Mouse (Mus musculus) lung, postnatal 0 days (tissue): Measurements from ENCODE around the gene Pcdh9. TPM values are rescaled to one million over a fixed set of nuclear protein-coding genes. Genes with fewer than 3 reads are reported as not detected.

Source experiments
- ATAC-seq: fragments of 200-750 bp; cut with Nextera tagmentation; 2 replicates; pipeline ENCODE4 v1.8.0; 2017; ENCODE audit warnings: moderate library complexity
- DNase-seq: peaks from one replicate; pipeline ENCODE4 v3.0.0-alpha.2; 2016; ENCODE audit warnings: low spot score
- H3K27ac ChIP-seq: fragments of 300-500 bp; sonication (generic); 2 replicates; pipeline ENCODE4 v1.5.1; 2014; ENCODE audit warnings: antibody characterized with exemption, mild to moderate bottlenecking, low read length, mixed read lengths
- H3K27me3 ChIP-seq: fragments of 300-500 bp; sonication (generic); replicated peaks from 2 replicates; pipeline ENCODE4 v1.6.1; 2014; ENCODE audit warnings: low read length, mixed read lengths; ENCODE audit not compliant: insufficient read depth
- H3K36me3 ChIP-seq: fragments of 300-500 bp; sonication (generic); 2 replicates; pipeline ENCODE4 v1.6.1; 2014; ENCODE audit warnings: low read length, mixed read lengths; ENCODE audit not compliant: insufficient read depth
- H3K4me1 ChIP-seq: fragments of 300-500 bp; sonication (generic); 2 replicates; pipeline ENCODE4 v1.6.1; 2014; ENCODE audit warnings: antibody characterized with exemption, low read depth, low read length, mixed read lengths; ENCODE audit not compliant: insufficient read depth
- H3K4me2 ChIP-seq: fragments of 300-500 bp; sonication (generic); replicated peaks from 2 replicates; pipeline ENCODE4 v1.6.1; 2014; ENCODE audit warnings: low read depth, mild to moderate bottlenecking, low read length, moderate library complexity, mixed read lengths
- H3K4me3 ChIP-seq: fragments of 300-500 bp; sonication (generic); 2 replicates; pipeline ENCODE4 v1.5.1; 2014; ENCODE audit warnings: low read depth, low read length
- H3K9ac ChIP-seq: fragments of 300-500 bp; sonication (generic); replicated peaks from 2 replicates; pipeline ENCODE4 v1.6.1; 2014; ENCODE audit warnings: low read depth, mild to moderate bottlenecking
- H3K9me3 ChIP-seq: fragments of 300-500 bp; sonication (generic); 2 replicates; pipeline ENCODE4 v1.6.1; 2016; ENCODE audit warnings: low read length, mixed read lengths
- CTCF ChIP-seq: IDR thresholded peaks from 2 replicates; pipeline ENCODE4 v1.5.1; 2016; ENCODE audit warnings: antibody characterized with exemption, mild to moderate bottlenecking
- EP300 ChIP-seq: IDR thresholded peaks from 2 replicates; pipeline ENCODE4 v1.6.1; 2016; ENCODE audit warnings: antibody characterized with exemption, mild to moderate bottlenecking, control low read depth
- WGBS: fragments of 180-500 bp; shearing (Covaris S2); extraction: QIAGEN DNeasy Blood & Tissue Kit; methylation state at CpG from one replicate; pipeline ENCODE4 v1.1.7; 2014; 5-methylcytosine and 5-hydroxymethylcytosine counted together
- polyA plus RNA-seq: library from polyadenylated mRNA; unstranded; fragments of >200 nt; fragmentation: Nextera tagmentation; extraction: Ambion mirVana; gene quantifications from 2 replicates; pipeline ENCODE4 v1.2.1, GENCODE M21; 2015

Gene Pcdh9
- polyA plus RNA-seq, 1 experiment from 2014 or later: 1.4 TPM

DNA sequence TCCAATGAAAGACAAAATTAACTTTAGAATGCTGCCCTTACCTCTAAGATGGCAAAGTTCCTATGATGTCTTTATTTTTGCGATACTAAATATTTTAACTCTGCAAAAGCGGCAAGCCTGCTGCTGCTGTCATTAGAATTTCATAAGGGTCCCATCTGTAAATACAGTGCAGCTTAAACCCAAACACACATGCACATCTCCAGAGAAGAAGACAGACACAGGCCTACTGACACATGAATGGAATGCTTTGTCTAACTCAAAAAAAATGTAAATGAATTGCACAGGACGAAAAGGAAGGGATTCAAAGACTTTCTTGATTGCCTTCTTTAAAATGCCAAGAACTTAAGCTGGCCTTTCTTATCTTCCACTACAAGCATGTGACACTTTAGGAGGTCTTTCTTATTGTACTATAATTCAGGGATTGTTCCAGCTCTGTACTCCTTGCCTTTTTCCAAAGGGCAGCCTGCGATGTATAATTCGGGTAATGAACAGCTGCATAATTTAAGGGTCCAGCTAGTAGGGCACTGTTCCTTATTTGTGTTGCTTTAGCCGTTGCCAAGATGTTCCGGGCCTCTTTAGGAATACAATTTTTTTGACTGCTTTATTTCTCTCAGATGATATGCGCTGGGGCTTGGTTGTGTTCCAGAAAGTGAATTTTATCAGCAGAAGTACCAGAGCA, 823.6 kb downstream of the Pcdh9 start:
- Histone ChIP-seq H3K9me3 (no peaks in the 10 kb centered on the region), H3K9ac (no peak overlapping the region), H3K4me1 (no peaks in the 10 kb centered on the region), H3K27me3 (no peaks in the 10 kb centered on the region), H3K4me3 (no peak overlapping the region), H3K36me3 (no peaks in the 10 kb centered on the region), H3K27ac (no peak overlapping the region), H3K4me2 (no peak overlapping the region)
- ATAC-seq (peak; percentile 21), DNase-seq (peak; percentile 31)
- TF ChIP-seq CTCF (no peak), EP300 (no peak)
- 38% methylated on average over 8 of the region's 8 CpGs for WGBS

DNA sequence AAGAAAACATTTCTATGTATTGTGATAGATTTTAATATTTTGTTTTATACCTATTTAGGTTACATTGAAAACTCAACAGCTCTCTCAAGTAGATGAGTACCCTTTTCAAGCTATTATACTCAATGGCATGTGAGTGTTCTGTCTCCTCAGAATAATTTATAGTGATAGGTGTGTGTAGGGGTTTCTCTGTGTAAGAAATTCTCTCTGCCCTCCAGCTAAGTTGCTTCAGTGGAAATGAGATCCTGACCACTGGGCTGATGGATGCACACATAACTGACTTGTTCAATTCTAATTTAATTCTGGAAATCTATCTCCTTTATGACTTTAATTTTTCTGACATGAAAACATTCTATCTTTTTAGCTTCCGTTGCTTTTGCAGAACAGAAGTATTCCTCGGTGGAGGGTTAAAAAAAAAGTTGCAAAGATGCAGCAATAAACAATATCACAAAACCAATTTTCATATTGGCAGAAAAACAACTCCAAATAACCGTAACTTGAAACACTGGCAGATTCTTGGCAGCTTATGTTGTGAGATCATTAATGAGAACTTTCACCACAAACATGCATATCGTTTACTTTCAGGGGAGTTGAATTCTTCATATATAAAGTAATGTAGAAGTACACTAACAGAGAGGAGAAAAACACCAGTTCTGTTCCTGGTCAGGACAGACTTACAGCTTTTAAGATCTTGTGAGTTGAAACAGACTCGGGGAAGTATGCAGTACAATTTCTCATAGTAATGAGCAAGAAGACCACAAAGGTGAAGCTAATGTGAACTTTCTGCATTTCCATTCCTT, 828.5 kb downstream of the Pcdh9 start:
- Histone ChIP-seq H3K9ac (no peak overlapping the region), H3K9me3 (no peaks in the 10 kb centered on the region), H3K27ac (no peak overlapping the region), H3K27me3 (no peaks in the 10 kb centered on the region), H3K36me3 (no peaks in the 10 kb centered on the region), H3K4me1 (no peaks in the 10 kb centered on the region), H3K4me2 (no peak overlapping the region), H3K4me3 (no peak overlapping the region)
- ATAC-seq (no peak), DNase-seq (no peak)
- 53% methylated on average over 5 of the region's 5 CpGs for WGBS
- no peak for TF ChIP-seq CTCF
- no peak for TF ChIP-seq EP300

DNA sequence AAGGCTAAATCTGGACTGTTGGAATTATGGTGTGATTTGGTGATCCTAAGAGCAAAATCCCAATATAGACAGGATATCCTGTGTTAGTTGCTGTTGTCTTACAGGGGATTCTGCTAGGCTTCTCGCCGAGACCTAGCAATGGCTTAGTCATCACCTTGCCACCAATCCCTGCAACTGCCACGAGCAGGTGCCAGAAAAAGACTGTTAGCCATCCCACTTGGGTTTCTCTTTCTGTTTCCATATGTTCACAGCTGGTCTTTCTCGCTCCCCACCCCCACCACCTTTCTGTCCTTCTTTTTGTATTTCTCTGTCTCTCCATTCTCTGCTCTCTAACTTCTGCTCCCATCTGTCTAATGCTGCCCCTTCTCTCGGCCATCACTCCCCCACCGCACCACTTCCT, 831.7 kb downstream of the Pcdh9 start:
- Histone ChIP-seq H3K36me3 (no peaks in the 10 kb centered on the region), H3K9me3 (no peaks in the 10 kb centered on the region), H3K4me2 (no peak overlapping the region), H3K4me3 (no peak overlapping the region), H3K27ac (no peak overlapping the region), H3K27me3 (no peaks in the 10 kb centered on the region), H3K9ac (no peak overlapping the region), H3K4me1 (no peaks in the 10 kb centered on the region)
- TF ChIP-seq CTCF (no peak), EP300 (no peak)
- no peak for ATAC-seq
- DNase-seq: no peak
- 83% methylated on average over 6 of the region's 6 CpGs for WGBS

DNA sequence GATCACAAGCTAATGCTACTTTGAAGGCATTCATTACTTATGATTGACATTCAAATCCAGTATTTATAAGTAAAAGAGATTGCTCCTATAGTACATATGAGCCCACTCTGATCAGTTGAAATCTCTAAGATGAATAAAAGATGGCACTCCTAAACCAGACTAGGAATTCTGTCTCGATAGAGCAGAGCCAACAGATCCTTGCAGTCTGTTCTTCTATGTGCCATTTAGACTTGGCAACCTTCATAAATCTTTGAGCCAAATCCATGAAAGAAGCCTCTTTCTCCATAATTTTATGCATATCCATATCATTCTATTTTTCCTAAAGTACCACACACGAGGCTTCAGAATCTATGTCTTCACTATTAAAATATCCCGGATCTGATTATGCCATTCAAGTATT, 834.5 kb downstream of the Pcdh9 start:
- no peak for TF ChIP-seq EP300
- TF ChIP-seq CTCF: no peak
- H3K9ac ChIP-seq: no peak overlapping the region
- WGBS: 77% methylated on average over 3 of the region's 3 CpGs

DNA sequence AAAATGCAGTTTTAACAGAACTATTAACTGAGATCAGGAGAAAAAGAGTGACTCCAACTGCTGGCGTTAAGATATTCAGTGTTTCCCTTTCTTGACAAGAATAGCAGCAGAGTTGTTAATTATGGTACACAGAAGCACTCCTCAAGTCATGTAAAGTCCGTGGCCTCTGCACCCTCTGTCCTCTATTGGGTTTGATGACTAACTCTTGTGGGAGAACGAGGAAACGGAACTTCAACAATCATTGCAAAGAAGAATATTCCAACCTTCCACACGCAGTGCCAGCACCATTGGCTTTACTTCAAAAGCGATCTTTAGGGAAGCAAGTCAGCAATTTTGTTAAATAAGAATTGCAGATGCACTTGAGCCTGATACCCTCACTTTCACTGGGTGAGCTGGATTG, 849.9 kb downstream of the Pcdh9 start:
- ATAC-seq (no peak), DNase-seq (no peak)
- no peak overlapping the region for H3K9ac ChIP-seq
- no peak overlapping the region for H3K27ac ChIP-seq
- TF ChIP-seq CTCF (no peak), EP300 (no peak)
- H3K4me2 ChIP-seq: no peak overlapping the region
- H3K27me3 ChIP-seq: no peaks in the 10 kb centered on the region
- H3K4me1 ChIP-seq: no peaks in the 10 kb centered on the region
- 65% methylated on average over 6 of the region's 6 CpGs for WGBS
- no peaks in the 10 kb centered on the region for H3K36me3 ChIP-seq
- H3K4me3 ChIP-seq: no peak overlapping the region
- H3K9me3 ChIP-seq: no peaks in the 10 kb centered on the region

More for the DNA sequence above, 834.5 kb downstream of the Pcdh9 start:
- DNase-seq (no peak), ATAC-seq (no peak)
- Histone ChIP-seq H3K36me3 (no peaks in the 10 kb centered on the region), H3K4me1 (no peaks in the 10 kb centered on the region), H3K4me2 (no peak overlapping the region), H3K9me3 (no peaks in the 10 kb centered on the region), H3K27ac (no peak overlapping the region), H3K4me3 (no peak overlapping the region), H3K27me3 (no peaks in the 10 kb centered on the region)

DNA sequence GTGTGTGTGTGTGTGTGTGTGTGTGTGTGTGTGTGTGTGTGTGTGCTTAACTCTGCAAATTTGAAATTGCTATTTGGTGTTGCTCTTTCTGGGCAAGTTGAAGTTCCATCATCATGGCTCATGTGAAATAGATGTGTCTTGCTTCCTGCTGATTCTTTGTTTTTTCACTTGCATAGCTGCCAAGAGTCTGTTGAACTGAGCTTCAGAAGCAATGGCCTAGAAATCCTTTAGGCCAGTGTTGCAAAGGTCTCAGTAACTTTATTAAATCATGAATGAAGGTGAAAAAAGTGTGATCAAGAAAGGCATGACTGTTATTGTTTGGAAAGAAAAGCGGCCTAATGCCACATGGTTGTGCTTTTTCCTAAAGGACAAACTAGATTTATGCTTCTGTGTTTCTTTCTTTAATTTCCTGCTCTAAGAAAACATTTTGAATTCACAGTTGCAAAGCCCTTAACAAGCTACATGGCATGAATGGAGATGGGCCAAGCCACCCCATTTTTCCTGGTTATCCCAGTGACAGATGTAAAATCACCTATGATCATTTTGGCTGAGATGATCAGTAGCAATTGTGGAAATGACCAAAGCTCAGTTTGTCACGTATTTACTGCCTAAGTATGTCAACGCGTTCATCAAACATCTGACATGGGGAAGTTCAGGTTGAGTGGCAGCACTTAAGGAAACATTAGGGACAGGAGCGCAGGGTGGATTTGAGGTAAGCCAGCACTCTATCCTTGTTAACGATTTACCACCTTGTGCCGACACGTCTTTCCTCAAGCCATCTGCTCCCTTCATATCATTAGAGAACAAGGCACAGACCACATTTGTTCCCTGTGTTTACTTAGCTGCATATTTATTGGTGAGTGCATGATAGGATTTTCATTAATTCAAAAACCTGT, 850.9 kb downstream of the Pcdh9 start:
- Histone ChIP-seq H3K4me1 (no peaks in the 10 kb centered on the region), H3K4me3 (no peak overlapping the region), H3K4me2 (no peak overlapping the region), H3K36me3 (no peaks in the 10 kb centered on the region), H3K9ac (no peak overlapping the region), H3K27ac (no peak overlapping the region), H3K9me3 (no peaks in the 10 kb centered on the region), H3K27me3 (no peaks in the 10 kb centered on the region)
- TF ChIP-seq EP300: no peak
- TF ChIP-seq CTCF: no peak
- no peak for ATAC-seq
- no peak for DNase-seq
- 57% methylated on average over 8 of the region's 8 CpGs for WGBS
